Mouse (Mus musculus): ENCODE measurements around the gene Bmpr2. TPM values are rescaled to one million over a fixed set of nuclear protein-coding genes. Genes with fewer than 3 reads are reported as not detected.
A peak's percentile ranks its signal among the peaks of the same experiment; 100 is the strongest.
"Not testable (repeated sequence)": the region's sequence is repeated elsewhere in the genome, so short reads cannot be mapped to it uniquely, and the experiment has no call there.

Bmpr2 gene
- polyA plus RNA-seq, 1 experiment from 2014 or later: 4.3 TPM

DNA sequence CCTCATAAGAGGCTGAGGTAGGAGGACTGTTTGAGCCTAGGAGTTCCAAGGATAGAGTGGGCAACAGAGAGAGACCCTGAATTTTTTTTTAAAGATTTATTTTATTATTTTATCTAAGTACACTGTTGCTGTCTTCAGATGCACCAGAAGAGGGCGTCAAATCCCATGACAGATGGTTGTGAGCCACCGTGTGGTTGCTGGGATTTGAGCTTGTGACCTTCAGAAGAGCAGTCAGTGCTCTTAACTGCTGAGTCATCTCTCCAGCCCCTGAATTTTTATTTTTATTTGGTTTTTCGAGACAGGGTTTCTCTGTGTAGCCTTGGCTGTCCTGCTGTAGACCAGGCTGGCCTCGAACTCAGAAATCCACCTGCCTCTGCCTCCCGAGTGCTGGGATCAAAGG, 13.5 kb upstream of the Bmpr2 start:
- not testable (repeated sequence) for H3K27ac ChIP-seq (ENCODE audit: low read length); H3K36me3 ChIP-seq (ENCODE audit: control insufficient read depth, insufficient read depth, low read length); H3K4me2 ChIP-seq (ENCODE audit: low read depth, low read length); H3K9ac ChIP-seq (ENCODE audit: low read depth, low read length); ATAC-seq; H3K27me3 ChIP-seq (replicated peaks; ENCODE audit: control insufficient read depth, insufficient read depth, low read length); H3K9me3 ChIP-seq (ENCODE audit: control insufficient read depth, low read length); H3K4me1 ChIP-seq (ENCODE audit: control insufficient read depth, insufficient read depth, low read length); H3K4me3 ChIP-seq (ENCODE audit: low read length)
- WGBS: 67% methylated on average over 5 of the region's 5 CpGs

DNA sequence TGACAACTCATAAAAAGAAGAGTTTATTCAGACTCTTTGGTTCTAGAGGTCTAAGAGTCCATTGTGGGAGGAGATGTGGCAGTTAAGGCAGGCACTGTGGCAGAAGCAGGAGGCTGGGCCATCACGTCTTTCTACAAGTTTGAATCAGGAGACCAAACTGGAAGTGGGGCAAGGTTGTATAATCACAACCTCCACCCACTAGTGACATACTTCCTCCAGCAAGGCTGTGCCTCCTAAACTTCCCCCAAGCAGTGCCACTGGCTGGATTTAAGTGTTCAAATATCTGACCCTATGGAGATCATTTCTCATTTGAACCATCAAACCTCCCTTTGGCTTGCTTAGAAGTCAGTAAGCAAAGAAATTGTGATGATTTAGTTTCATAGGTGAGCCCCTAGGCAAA, 7.9 kb upstream of the Bmpr2 start:
- H3K4me1 ChIP-seq (ENCODE audit: control insufficient read depth, insufficient read depth, low read length): no peaks in the 10 kb centered on the region
- no peak for ATAC-seq
- 69% methylated on average over 1 of the region's 1 CpGs for WGBS
- H3K9me3 ChIP-seq (ENCODE audit: control insufficient read depth, low read length): no peaks in the 10 kb centered on the region
- no peak overlapping the region for H3K4me3 ChIP-seq (ENCODE audit: low read length)
- no peak overlapping the region for H3K27ac ChIP-seq (ENCODE audit: low read length)
- H3K27me3 ChIP-seq (replicated peaks; ENCODE audit: control insufficient read depth, insufficient read depth, low read length): no peaks in the 10 kb centered on the region
- H3K4me2 ChIP-seq (ENCODE audit: low read depth, low read length): no peak overlapping the region
- H3K9ac ChIP-seq (ENCODE audit: low read depth, low read length): no peak overlapping the region
- H3K36me3 ChIP-seq (ENCODE audit: control insufficient read depth, insufficient read depth, low read length): no peaks in the 10 kb centered on the region

DNA sequence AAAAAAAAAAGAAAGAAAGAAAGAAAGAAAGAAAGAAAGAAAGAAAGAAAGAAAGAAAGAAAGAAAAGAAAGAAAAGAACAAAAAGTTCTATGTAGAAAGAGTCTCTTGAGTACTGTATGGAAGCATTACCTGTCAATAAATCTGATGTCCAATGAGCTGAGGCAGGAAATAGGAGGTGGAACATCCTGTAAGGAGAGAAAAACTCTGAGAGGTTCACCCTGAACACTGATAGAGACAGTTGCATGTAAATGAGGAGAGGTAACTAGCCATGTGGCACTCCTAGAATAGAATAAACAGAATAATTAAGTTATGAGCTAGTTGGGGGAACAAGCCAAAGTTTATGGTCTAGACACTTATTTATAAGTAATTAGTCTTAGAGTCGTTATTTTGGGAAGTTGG, 4.9 kb upstream of the Bmpr2 start:
- Histone ChIP-seq H3K9me3 (ENCODE audit: control insufficient read depth, low read length) (no peaks in the 10 kb centered on the region), H3K4me1 (ENCODE audit: control insufficient read depth, insufficient read depth, low read length) (peaks cover 3% of the 10 kb centered on the region; the same call in 1 of the 2 replicates), H3K4me3 (ENCODE audit: low read length) (no peak overlapping the region), H3K27ac (ENCODE audit: low read length) (no peak overlapping the region), H3K9ac (ENCODE audit: low read depth, low read length) (no peak overlapping the region), H3K36me3 (ENCODE audit: control insufficient read depth, insufficient read depth, low read length) (no peaks in the 10 kb centered on the region), H3K4me2 (ENCODE audit: low read depth, low read length) (no peak overlapping the region), H3K27me3 (replicated peaks; ENCODE audit: control insufficient read depth, insufficient read depth, low read length) (no peaks in the 10 kb centered on the region)
- WGBS: 89% methylated on average over 1 of the region's 1 CpGs
- no peak for ATAC-seq

DNA sequence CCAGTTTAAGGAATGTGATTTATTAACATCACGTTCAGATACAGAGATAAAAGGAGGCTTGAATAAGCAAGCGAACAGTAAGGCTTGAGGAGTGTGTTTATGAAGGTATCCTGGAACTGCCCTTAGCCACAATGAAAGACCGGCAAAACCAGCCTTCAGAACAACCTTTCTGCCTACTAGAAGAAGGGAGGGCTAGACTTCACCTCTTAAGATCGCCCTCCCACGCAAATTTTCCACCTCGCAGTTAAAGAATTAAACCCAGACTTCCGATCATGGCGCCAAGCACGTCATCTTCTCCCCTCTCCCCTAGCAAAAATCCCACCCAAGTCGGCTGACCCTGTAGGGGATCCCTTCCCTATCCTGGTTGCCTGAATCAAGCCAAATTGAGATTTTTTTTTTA, 992 bp upstream of the Bmpr2 start:
- Histone ChIP-seq H3K4me2 (ENCODE audit: low read depth, low read length) (peak overlapping the region; percentile 75), H3K27ac (ENCODE audit: low read length) (peak overlapping the region; percentile 97), H3K9me3 (ENCODE audit: control insufficient read depth, low read length) (no peaks in the 10 kb centered on the region), H3K4me1 (ENCODE audit: control insufficient read depth, insufficient read depth, low read length) (peaks cover 9% of the 10 kb centered on the region), H3K27me3 (replicated peaks; ENCODE audit: control insufficient read depth, insufficient read depth, low read length) (no peaks in the 10 kb centered on the region), H3K9ac (ENCODE audit: low read depth, low read length) (peak overlapping the region; percentile 97), H3K4me3 (ENCODE audit: low read length) (peak overlapping the region; percentile 62), H3K36me3 (ENCODE audit: control insufficient read depth, insufficient read depth, low read length) (no peaks in the 10 kb centered on the region)
- ATAC-seq: no peak
- WGBS: 2% methylated on average over 10 of the region's 10 CpGs

DNA sequence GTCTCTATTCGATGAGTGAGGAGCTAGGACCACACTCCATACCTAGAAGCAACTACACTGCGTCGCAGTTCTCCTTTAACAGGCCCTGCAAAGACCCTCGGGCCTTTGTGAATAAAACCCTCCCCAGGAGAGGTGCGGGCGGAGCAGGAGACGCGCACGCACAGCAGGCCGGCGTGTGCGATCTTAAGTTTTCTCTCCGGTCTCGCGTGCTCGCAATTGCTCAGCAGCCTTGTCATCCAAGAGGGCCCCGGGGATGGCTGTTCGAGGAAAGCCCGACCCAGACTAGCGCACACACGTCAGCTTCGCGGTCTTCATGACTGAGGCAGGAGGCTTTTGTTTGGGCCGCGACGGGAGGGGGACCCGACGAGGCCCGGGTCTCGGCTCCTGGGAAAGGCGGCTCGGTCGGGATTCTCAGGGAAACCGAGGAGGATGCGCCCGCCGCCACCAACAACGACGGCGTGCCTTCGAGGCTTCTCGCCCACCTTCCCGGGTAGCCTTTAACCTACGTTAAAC, 493 bp upstream of the Bmpr2 start:
- peak overlapping the region; percentile 97 for H3K9ac ChIP-seq (ENCODE audit: low read depth, low read length)
- peak overlapping the region; percentile 62 for H3K4me3 ChIP-seq (ENCODE audit: low read length)
- WGBS: under 1% methylated on average over 44 of the region's 44 CpGs
- peaks cover 9% of the 10 kb centered on the region for H3K4me1 ChIP-seq (ENCODE audit: control insufficient read depth, insufficient read depth, low read length)
- no peaks in the 10 kb centered on the region for H3K9me3 ChIP-seq (ENCODE audit: control insufficient read depth, low read length)
- H3K36me3 ChIP-seq (ENCODE audit: control insufficient read depth, insufficient read depth, low read length): no peaks in the 10 kb centered on the region
- peak; percentile 59 for ATAC-seq
- H3K4me2 ChIP-seq (ENCODE audit: low read depth, low read length): peak overlapping the region; percentile 75
- peak overlapping the region; percentile 97 for H3K27ac ChIP-seq (ENCODE audit: low read length)
- no peaks in the 10 kb centered on the region for H3K27me3 ChIP-seq (replicated peaks; ENCODE audit: control insufficient read depth, insufficient read depth, low read length)

DNA sequence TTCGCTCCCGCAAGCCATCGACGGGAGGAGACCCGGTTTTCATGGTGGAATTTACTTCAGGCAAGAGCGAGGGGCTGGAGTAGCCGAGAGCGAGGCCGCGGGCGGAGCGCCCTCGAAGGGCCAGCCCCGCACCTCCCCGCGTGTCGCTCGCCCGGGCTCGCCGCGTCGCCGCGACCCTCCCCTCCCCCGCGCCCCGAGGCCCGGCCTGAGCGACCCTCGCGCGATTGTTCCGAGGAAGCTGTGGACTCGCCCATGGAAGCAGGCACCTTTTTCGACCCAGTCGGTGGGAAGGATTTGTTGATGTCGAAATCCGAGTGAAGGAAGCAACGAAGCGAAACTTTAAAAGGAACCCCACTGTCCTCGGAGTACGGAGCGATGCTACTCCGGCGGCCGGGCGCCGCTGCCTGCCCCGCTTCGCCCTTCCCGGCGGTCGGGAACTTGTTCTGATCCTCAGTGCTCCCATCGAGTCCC, 616 bp downstream of the Bmpr2 start:
- H3K9ac ChIP-seq (ENCODE audit: low read depth, low read length): peak overlapping the region; percentile 97

DNA sequence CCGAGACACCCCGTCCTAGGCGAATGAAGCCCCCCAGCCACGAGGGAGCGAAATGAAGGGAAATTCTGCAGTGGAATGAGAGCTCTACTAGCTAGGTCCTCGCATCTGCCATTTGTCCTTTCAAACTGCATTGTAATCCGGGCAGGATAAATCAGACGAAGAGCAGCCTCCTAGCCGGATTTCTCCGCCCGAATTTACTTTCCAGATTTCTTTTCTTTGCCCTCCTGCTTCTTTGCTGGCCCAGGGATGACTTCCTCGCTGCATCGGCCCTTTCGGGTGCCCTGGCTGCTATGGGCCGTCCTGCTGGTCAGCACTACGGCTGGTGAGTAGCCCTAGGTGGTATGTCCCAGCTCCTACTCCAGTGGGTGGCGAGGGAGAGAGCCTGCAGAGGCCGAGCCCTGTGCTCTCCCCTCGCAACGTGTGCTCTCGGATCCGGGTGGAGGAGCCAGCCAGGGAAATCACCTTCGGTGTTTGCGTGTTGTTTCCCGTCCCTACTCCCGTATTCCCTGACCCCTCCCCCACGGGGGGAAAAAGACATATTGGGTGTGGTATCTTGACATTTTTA, 1.3 kb downstream of the Bmpr2 start:
- H3K9me3 ChIP-seq (ENCODE audit: control insufficient read depth, low read length): no peaks in the 10 kb centered on the region
- ATAC-seq: peak; percentile 16; the same call in 1 of the 2 replicates
- H3K4me3 ChIP-seq (ENCODE audit: low read length): peak overlapping the region; percentile 62
- H3K4me1 ChIP-seq (ENCODE audit: control insufficient read depth, insufficient read depth, low read length): peaks cover 9% of the 10 kb centered on the region
- WGBS: under 1% methylated on average over 27 of the region's 27 CpGs
- peak overlapping the region; percentile 97 for H3K27ac ChIP-seq (ENCODE audit: low read length)
- no peaks in the 10 kb centered on the region for H3K27me3 ChIP-seq (replicated peaks; ENCODE audit: control insufficient read depth, insufficient read depth, low read length)
- H3K36me3 ChIP-seq (ENCODE audit: control insufficient read depth, insufficient read depth, low read length): no peaks in the 10 kb centered on the region
- H3K4me2 ChIP-seq (ENCODE audit: low read depth, low read length): peak overlapping the region; percentile 42
- H3K9ac ChIP-seq (ENCODE audit: low read depth, low read length): peak overlapping the region; percentile 97

More for the DNA sequence above, 616 bp downstream of the Bmpr2 start:
- Histone ChIP-seq H3K27me3 (replicated peaks; ENCODE audit: control insufficient read depth, insufficient read depth, low read length) (no peaks in the 10 kb centered on the region), H3K4me1 (ENCODE audit: control insufficient read depth, insufficient read depth, low read length) (peaks cover 9% of the 10 kb centered on the region), H3K27ac (ENCODE audit: low read length) (peak overlapping the region; percentile 97), H3K4me2 (ENCODE audit: low read depth, low read length) (peak overlapping the region; percentile 42), H3K36me3 (ENCODE audit: control insufficient read depth, insufficient read depth, low read length) (no peaks in the 10 kb centered on the region), H3K4me3 (ENCODE audit: low read length) (peak overlapping the region; percentile 62), H3K9me3 (ENCODE audit: control insufficient read depth, low read length) (no peaks in the 10 kb centered on the region)
- peak; percentile 73 for ATAC-seq
- under 1% methylated on average over 54 of the region's 55 CpGs for WGBS

DNA sequence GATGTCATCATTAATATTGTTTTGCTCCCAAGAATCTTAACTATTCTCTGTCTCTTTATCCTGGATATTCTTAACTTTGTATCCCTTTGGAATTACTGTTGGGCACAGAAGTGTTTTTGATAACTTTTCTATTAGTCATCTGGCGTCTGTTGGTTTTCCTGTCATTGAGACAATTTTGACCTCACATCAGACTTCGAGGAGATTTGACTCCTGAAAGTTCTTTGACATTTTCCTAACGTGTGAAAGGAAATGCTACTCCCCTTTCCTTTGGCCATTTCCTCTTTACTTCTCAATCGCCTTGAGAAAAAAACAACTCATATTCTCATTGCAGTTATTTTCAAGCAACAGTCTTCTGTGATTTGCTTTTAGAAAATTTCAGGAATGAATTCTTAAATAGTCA, 2.1 kb downstream of the Bmpr2 start:
- Histone ChIP-seq H3K9ac (ENCODE audit: low read depth, low read length) (no peak overlapping the region), H3K27ac (ENCODE audit: low read length) (no peak overlapping the region), H3K36me3 (ENCODE audit: control insufficient read depth, insufficient read depth, low read length) (no peaks in the 10 kb centered on the region), H3K4me1 (ENCODE audit: control insufficient read depth, insufficient read depth, low read length) (peaks cover 9% of the 10 kb centered on the region), H3K9me3 (ENCODE audit: control insufficient read depth, low read length) (no peaks in the 10 kb centered on the region), H3K4me2 (ENCODE audit: low read depth, low read length) (peak overlapping the region; percentile 55), H3K4me3 (ENCODE audit: low read length) (peak overlapping the region; percentile 41), H3K27me3 (replicated peaks; ENCODE audit: control insufficient read depth, insufficient read depth, low read length) (no peaks in the 10 kb centered on the region)
- WGBS: 4% methylated on average over 4 of the region's 4 CpGs
- no peak for ATAC-seq

DNA sequence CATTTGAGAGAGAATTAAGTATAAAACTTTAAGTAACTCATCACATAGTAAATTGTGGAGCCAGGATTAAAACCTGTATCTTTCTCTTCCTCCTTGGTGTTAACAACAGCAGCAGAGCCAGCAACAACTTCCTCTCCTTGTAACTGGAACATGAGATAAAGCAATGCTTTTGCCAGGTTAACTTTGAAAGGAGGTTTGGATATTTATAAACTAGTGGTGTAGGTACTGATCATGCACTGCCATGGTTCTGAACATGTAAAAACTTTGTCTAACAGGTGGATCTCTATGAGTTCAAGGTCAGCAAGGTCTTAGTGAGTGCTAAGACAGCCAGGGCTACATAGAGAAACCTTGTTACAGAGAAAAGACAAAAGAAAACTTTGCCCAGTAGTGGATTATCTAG, 3.4 kb downstream of the Bmpr2 start:
- Histone ChIP-seq H3K9me3 (ENCODE audit: control insufficient read depth, low read length) (no peaks in the 10 kb centered on the region), H3K4me3 (ENCODE audit: low read length) (peak overlapping the region; percentile 20), H3K4me2 (ENCODE audit: low read depth, low read length) (peak overlapping the region; percentile 52), H3K36me3 (ENCODE audit: control insufficient read depth, insufficient read depth, low read length) (no peaks in the 10 kb centered on the region), H3K27me3 (replicated peaks; ENCODE audit: control insufficient read depth, insufficient read depth, low read length) (no peaks in the 10 kb centered on the region), H3K9ac (ENCODE audit: low read depth, low read length) (peak overlapping the region; percentile 33; the same call in 1 of the 2 replicates), H3K27ac (ENCODE audit: low read length) (no peak overlapping the region), H3K4me1 (ENCODE audit: control insufficient read depth, insufficient read depth, low read length) (peaks cover 12% of the 10 kb centered on the region)
- ATAC-seq: no peak

DNA sequence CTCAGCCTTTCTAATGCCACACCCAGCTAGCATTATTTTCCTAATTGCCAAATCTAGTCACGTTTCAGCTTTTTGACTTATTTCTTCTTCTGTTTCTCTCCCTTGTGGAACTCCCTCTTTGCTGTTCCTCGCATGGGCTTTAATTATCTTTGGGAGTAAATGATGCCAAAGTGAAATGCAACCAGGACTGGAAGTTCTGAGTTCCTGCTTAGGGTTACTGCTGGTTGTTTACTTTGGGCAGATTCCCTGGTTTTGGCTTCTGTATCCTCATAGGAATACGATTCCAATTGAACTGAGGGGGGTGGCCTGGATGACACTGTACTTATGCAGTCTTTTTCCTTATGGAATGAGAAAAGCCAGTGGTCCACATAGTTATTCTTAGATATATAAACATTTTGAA, 8.7 kb downstream of the Bmpr2 start:
- H3K9ac ChIP-seq (ENCODE audit: low read depth, low read length): no peak overlapping the region
- H3K4me3 ChIP-seq (ENCODE audit: low read length): no peak overlapping the region
- H3K9me3 ChIP-seq (ENCODE audit: control insufficient read depth, low read length): no peaks in the 10 kb centered on the region
- no peak overlapping the region for H3K27ac ChIP-seq (ENCODE audit: low read length)
- 58% methylated on average over 3 of the region's 3 CpGs for WGBS
- H3K36me3 ChIP-seq (ENCODE audit: control insufficient read depth, insufficient read depth, low read length): no peaks in the 10 kb centered on the region
- H3K4me2 ChIP-seq (ENCODE audit: low read depth, low read length): no peak overlapping the region
- peaks cover 6% of the 10 kb centered on the region for H3K4me1 ChIP-seq (ENCODE audit: control insufficient read depth, insufficient read depth, low read length)
- H3K27me3 ChIP-seq (replicated peaks; ENCODE audit: control insufficient read depth, insufficient read depth, low read length): no peaks in the 10 kb centered on the region
- ATAC-seq: no peak
